Mouse (Mus musculus): Measurements from ENCODE around the gene Oas1c.

- TF ChIP-seq CTCF (IDR thresholded peaks at IDR 0.05; ENCODE audit: low read depth) (peak; percentile 81), EP300 (optimal IDR thresholded peaks at IDR 0.05) (no peak)
Measured at GRCm38 (mm10) chr5:120793043-120793442, 19.3 kb downstream of the Oas1c start.
